Mouse (Mus musculus): ENCODE measurements around the gene Abhd16b. TPM values are rescaled to one million over a fixed set of nuclear protein-coding genes. Genes with fewer than 3 reads are reported as not detected.

Abhd16b gene
- polyA plus RNA-seq (2017; shearing (Covaris generic)), result not detected

GRCm38 (mm10) chr2:181493156-181493927 lies at the start of gene Abhd16b:
Abhd16b (plus strand) TSS chr2:181493206.

GRCm38 (mm10) chr2:181459153-181459672 lies 33.8 kb upstream of the Abhd16b start, which contains the start of gene Zbtb46:
Zbtb46 (minus strand) TSS chr2:181459426.

GRCm38 (mm10) chr2:181496831-181497547 lies 4.0 kb downstream of the Abhd16b start, which contains the start of gene Tpd52l2:
Tpd52l2 (plus strand) TSS chr2:181497142.

GRCm38 (mm10) chr2:181520118-181520935 lies 27.3 kb downstream of the Abhd16b start, which contains the start of gene Dnajc5:
Dnajc5 (plus strand) TSS chr2:181520485.

Other genes starting within 250 kb of the Abhd16b start
- 8.8 TPM for gene Gmeb2, start 205.2 kb upstream of the Abhd16b start, polyA plus RNA-seq (2017; shearing (Covaris generic))
- not detected for gene Stmn3, start 178.7 kb upstream of the Abhd16b start, polyA plus RNA-seq (2017; shearing (Covaris generic))
- gene Rtel1, start 173.5 kb upstream of the Abhd16b start, polyA plus RNA-seq (2017; shearing (Covaris generic)), result 63.6 TPM
- 101 TPM for gene Zgpat, start 128.3 kb upstream of the Abhd16b start, polyA plus RNA-seq (2017; shearing (Covaris generic))
- gene Arfrp1, start 127.8 kb upstream of the Abhd16b start, polyA plus RNA-seq (2017; shearing (Covaris generic)), result 146 TPM
- gene Lime1, start 113.1 kb upstream of the Abhd16b start, polyA plus RNA-seq (2017; shearing (Covaris generic)), result 355 TPM
- 1.6 TPM for gene Zbtb46, start 33.8 kb upstream of the Abhd16b start, polyA plus RNA-seq (2017; shearing (Covaris generic))
- 98.8 TPM for gene Tpd52l2, start 3.9 kb downstream of the Abhd16b start, polyA plus RNA-seq (2017; shearing (Covaris generic))
- gene Dnajc5, start 27.3 kb downstream of the Abhd16b start, polyA plus RNA-seq (2017; shearing (Covaris generic)), result 112 TPM
- 195 TPM for gene Uckl1, start 91.7 kb downstream of the Abhd16b start, polyA plus RNA-seq (2017; shearing (Covaris generic))
- gene Prpf6, start 98.7 kb downstream of the Abhd16b start, polyA plus RNA-seq (2017; shearing (Covaris generic)), result 101 TPM
- 15.3 TPM for gene Zfp512b, start 99.6 kb downstream of the Abhd16b start, polyA plus RNA-seq (2017; shearing (Covaris generic))
- gene Samd10, start 106.0 kb downstream of the Abhd16b start, polyA plus RNA-seq (2017; shearing (Covaris generic)), result 7.0 TPM
- gene Gm29797, start 163.8 kb downstream of the Abhd16b start, polyA plus RNA-seq (2017; shearing (Covaris generic)), result not detected
- not detected for gene Sox18, start 178.4 kb downstream of the Abhd16b start, polyA plus RNA-seq (2017; shearing (Covaris generic))
- gene Tcea2, start 187.1 kb downstream of the Abhd16b start, polyA plus RNA-seq (2017; shearing (Covaris generic)), result 15.2 TPM
- gene Rgs19, start 200.8 kb downstream of the Abhd16b start, polyA plus RNA-seq (2017; shearing (Covaris generic)), result 234 TPM
- gene Lkaaear1, start 205.2 kb downstream of the Abhd16b start, polyA plus RNA-seq (2017; shearing (Covaris generic)), result not detected
- gene Oprl1, start 221.8 kb downstream of the Abhd16b start, polyA plus RNA-seq (2017; shearing (Covaris generic)), result not detected